16 mouse cellular contexts compared by ENCODE assay signal in genomic region chr5:21391616-21392384, GRCm38 (mm10). TPM values are rescaled to one million over a fixed set of nuclear protein-coding genes. Genes with fewer than 3 reads are reported as not detected.
DNase-seq lines count a peak whose midpoint lies in the region; ATAC-seq and TF ChIP-seq lines count a peak whose summit lies in the region.
"Had no signal": no experiment of that assay in that cellular context is flagged by ENCODE, and none has a peak within 500 bp of the region (broad histone marks: within the 10 kb centered on the region; RNA-seq: fewer than 3 reads in every experiment).

No protein-coding gene starts in this region.

- no peak for ATAC-seq in heart, embryonic 11.5 days (replicated peaks; ENCODE audit: insufficient number of reproducible peaks, low FRiP score, low TSS enrichment)
- 0 out of 2 replicates have a peak, but pooled peaks have one; percentile 34 for ATAC-seq in lung, embryonic 16.5 days (ENCODE audit: low read depth)
- peak; percentile 71; the same call in 1 of the 2 replicates for ATAC-seq in kidney, embryonic 16.5 days (ENCODE audit: low FRiP score, low TSS enrichment)
- ATAC-seq in stomach, embryonic 14.5 days (ENCODE audit: insufficient number of reproducible peaks, insufficient read depth, low FRiP score, low read depth) = 0 out of 2 replicates have a peak, but pooled peaks have one; percentile 42

- TF ChIP-seq CTCF in heart, adult 2 months (IDR thresholded peaks at IDR 0.05) = no peak
- TF ChIP-seq CTCF in lung, adult 2 months (IDR thresholded peaks at IDR 0.05; ENCODE audit: insufficient read depth, low read length) = no peak

- no peaks in the 10 kb centered on the region for H3K9me3 ChIP-seq in heart, embryonic 11.5 days (replicated peaks; ENCODE audit: control insufficient read depth, low read length)
- H3K9me3 ChIP-seq in lung, embryonic 16.5 days (ENCODE audit: control insufficient read depth, low read length) = no peaks in the 10 kb centered on the region
- no peaks in the 10 kb centered on the region for H3K9me3 ChIP-seq in kidney, embryonic 16.5 days (ENCODE audit: low read length)
- H3K9me3 ChIP-seq in stomach, embryonic 14.5 days (ENCODE audit: control insufficient read depth, low read depth, low read length) = no peaks in the 10 kb centered on the region
- no peaks in the 10 kb centered on the region for H3K9me3 ChIP-seq in embryonic facial prominence, embryonic 10.5 days
- H3K9me3 ChIP-seq: forebrain, embryonic 12.5 days; hindbrain, embryonic 12.5 days; limb, embryonic 15.5 days; midbrain, embryonic 10.5 days had no signal

- H3K9ac ChIP-seq in heart, embryonic 11.5 days (ENCODE audit: low read depth, low read length) = 0 out of 2 replicates have a peak overlapping the region, but pooled peaks have one; percentile 5
- H3K9ac ChIP-seq in heart, adult 2 months (ENCODE audit: low read depth, low read length) = no peak overlapping the region
- H3K9ac ChIP-seq in lung, embryonic 16.5 days (ENCODE audit: low read length) = no peak overlapping the region
- H3K9ac ChIP-seq in kidney, embryonic 16.5 days (replicated peaks; ENCODE audit: low read length) = no peak overlapping the region
- no peak overlapping the region for H3K9ac ChIP-seq in stomach, embryonic 14.5 days (replicated peaks; ENCODE audit: low read depth, low read length)
- H3K9ac ChIP-seq: forebrain, embryonic 12.5 days; hindbrain, embryonic 12.5 days; limb, embryonic 15.5 days had no signal

- H3K4me2 ChIP-seq in heart, embryonic 11.5 days = no peak overlapping the region
- H3K4me2 ChIP-seq in lung, embryonic 16.5 days (ENCODE audit: low read depth, low read length) = peak overlapping the region; percentile 11; the same call in 1 of the 2 replicates
- H3K4me2 ChIP-seq in kidney, embryonic 16.5 days (replicated peaks; ENCODE audit: low read depth, low read length) = no peak overlapping the region
- no peak overlapping the region for H3K4me2 ChIP-seq in stomach, embryonic 14.5 days (replicated peaks; ENCODE audit: low read depth, low read length)
- H3K4me2 ChIP-seq: forebrain, embryonic 12.5 days; hindbrain, embryonic 12.5 days; limb, embryonic 15.5 days had no signal

- no peak for DNase-seq in heart, adult 2 months
- DNase-seq in lung, adult 2 months = no peak
- no peak for DNase-seq in embryonic facial prominence, embryonic 10.5 days (ENCODE audit: low spot score)
- no peak for DNase-seq in urinary bladder, postnatal 25 days (ENCODE audit: low spot score)
- DNase-seq: cerebellum, adult 8-10 months; gastrocnemius, postnatal 14 days; right cerebral cortex, postnatal 14 days; thymus, adult 18-20 months had no signal

- TF ChIP-seq POLR2A in heart, adult 2 months (IDR thresholded peaks at IDR 0.05; ENCODE audit: insufficient read depth, low read depth, low read length) = no peak
- TF ChIP-seq POLR2A in lung, adult 2 months (IDR thresholded peaks at IDR 0.05; ENCODE audit: borderline replicate concordance, extremely low read depth, low read depth, low read length) = no peak

- intact Hi-C loops in heart, adult 2 months (cut with DNase I) = no loop called here

- no peaks in the 10 kb centered on the region for H3K27me3 ChIP-seq in heart, embryonic 11.5 days (ENCODE audit: control insufficient read depth, insufficient read depth, low read length)
- H3K27me3 ChIP-seq in heart, adult 2 months (ENCODE audit: control insufficient read depth, insufficient read depth, low read length) = no peaks in the 10 kb centered on the region
- no peaks in the 10 kb centered on the region for H3K27me3 ChIP-seq in lung, embryonic 16.5 days (ENCODE audit: control insufficient read depth, insufficient read depth, low read depth, low read length)
- H3K27me3 ChIP-seq in kidney, embryonic 16.5 days (ENCODE audit: insufficient read depth, low read length) = no peaks in the 10 kb centered on the region
- H3K27me3 ChIP-seq in stomach, embryonic 14.5 days (ENCODE audit: control insufficient read depth, insufficient read depth, low read length) = no peaks in the 10 kb centered on the region
- no peaks in the 10 kb centered on the region for H3K27me3 ChIP-seq in embryonic facial prominence, embryonic 10.5 days (replicated peaks; ENCODE audit: low read depth, poor library complexity, severe bottlenecking)
- H3K27me3 ChIP-seq: forebrain, embryonic 12.5 days; hindbrain, embryonic 12.5 days; limb, embryonic 15.5 days had no signal

- H3K79me2 ChIP-seq in heart, adult 2 months (replicated peaks; ENCODE audit: control insufficient read depth, insufficient read depth, low read length) = no peaks in the 10 kb centered on the region

- 0 out of 2 replicates have a peak overlapping the region, but pooled peaks have one; percentile 29 for H3K27ac ChIP-seq in heart, embryonic 11.5 days (ENCODE audit: low read depth, low read length)
- H3K27ac ChIP-seq in heart, adult 2 months = no peak overlapping the region
- H3K27ac ChIP-seq in lung, embryonic 16.5 days (ENCODE audit: low read length) = no peak overlapping the region
- no peak overlapping the region for H3K27ac ChIP-seq in kidney, embryonic 16.5 days (ENCODE audit: low read length)
- H3K27ac ChIP-seq in stomach, embryonic 14.5 days (ENCODE audit: low read length) = no peak overlapping the region
- no peak overlapping the region for H3K27ac ChIP-seq in embryonic facial prominence, embryonic 10.5 days (replicated peaks)
- H3K27ac ChIP-seq: forebrain, embryonic 12.5 days; hindbrain, embryonic 12.5 days; limb, embryonic 15.5 days; midbrain, embryonic 10.5 days had no signal

- 43% methylated on average over 12 of the region's 13 CpGs for WGBS in heart, embryonic 11.5 days (ENCODE audit: insufficient replicate concordance)
- WGBS in heart, adult 2 months = 25% methylated on average over 13 of the region's 13 CpGs
- WGBS in lung, embryonic 16.5 days = 9% methylated on average over 12 of the region's 13 CpGs
- 15% methylated on average over 13 of the region's 13 CpGs for WGBS in lung, adult 2 months
- 25% methylated on average over 12 of the region's 13 CpGs for WGBS in kidney, embryonic 16.5 days
- WGBS in stomach, embryonic 14.5 days = 15% methylated on average over 13 of the region's 13 CpGs
- 67% methylated on average over 13 of the region's 13 CpGs for WGBS in embryonic facial prominence, embryonic 10.5 days

- no peak overlapping the region for H3K4me3 ChIP-seq in heart, embryonic 11.5 days (ENCODE audit: low read depth, low read length)
- H3K4me3 ChIP-seq in heart, adult 2 months = no peak overlapping the region
- no peak overlapping the region for H3K4me3 ChIP-seq in lung, embryonic 16.5 days (ENCODE audit: low read length)
- no peak overlapping the region for H3K4me3 ChIP-seq in lung, adult 2 months (replicated peaks; ENCODE audit: extremely low read depth, low read depth, low read length)
- H3K4me3 ChIP-seq in kidney, embryonic 16.5 days (ENCODE audit: low read length) = no peak overlapping the region
- no peak overlapping the region for H3K4me3 ChIP-seq in stomach, embryonic 14.5 days (ENCODE audit: low read depth, low read length)
- H3K4me3 ChIP-seq in embryonic facial prominence, embryonic 10.5 days = no peak overlapping the region
- H3K4me3 ChIP-seq: forebrain, embryonic 12.5 days; hindbrain, embryonic 12.5 days; limb, embryonic 15.5 days; midbrain, embryonic 10.5 days had no signal

- no peak for TF ChIP-seq EP300 in heart, adult 2 months (IDR thresholded peaks at IDR 0.05; ENCODE audit: insufficient read depth, low read depth, low read length)

- H3K36me3 ChIP-seq in heart, embryonic 11.5 days (ENCODE audit: control insufficient read depth, insufficient read depth, low read length) = no peaks in the 10 kb centered on the region
- H3K36me3 ChIP-seq in heart, adult 2 months (ENCODE audit: control insufficient read depth, insufficient read depth, low read length) = no peaks in the 10 kb centered on the region
- H3K36me3 ChIP-seq in lung, embryonic 16.5 days (ENCODE audit: control insufficient read depth, insufficient read depth, low read length) = no peaks in the 10 kb centered on the region
- no peaks in the 10 kb centered on the region for H3K36me3 ChIP-seq in kidney, embryonic 16.5 days (ENCODE audit: insufficient read depth, low read length)
- no peaks in the 10 kb centered on the region for H3K36me3 ChIP-seq in stomach, embryonic 14.5 days (ENCODE audit: control insufficient read depth, insufficient read depth, low read length)
- no peaks in the 10 kb centered on the region for H3K36me3 ChIP-seq in embryonic facial prominence, embryonic 10.5 days (replicated peaks)
- H3K36me3 ChIP-seq: forebrain, embryonic 12.5 days; hindbrain, embryonic 12.5 days; limb, embryonic 15.5 days; midbrain, embryonic 10.5 days had no signal

- peaks cover 21% of the 10 kb centered on the region for H3K4me1 ChIP-seq in heart, embryonic 11.5 days (ENCODE audit: control insufficient read depth, insufficient read depth, low read length)
- peaks cover 4% of the 10 kb centered on the region for H3K4me1 ChIP-seq in heart, adult 2 months (ENCODE audit: control insufficient read depth, insufficient read depth, low read length)
- H3K4me1 ChIP-seq in lung, embryonic 16.5 days (replicated peaks; ENCODE audit: control insufficient read depth, insufficient read depth, low read length) = peaks cover 12% of the 10 kb centered on the region; the same call in 1 of the 2 replicates
- H3K4me1 ChIP-seq in lung, adult 2 months (ENCODE audit: control insufficient read depth, insufficient read depth, low read length) = peaks cover 2% of the 10 kb centered on the region; the same call in 1 of the 2 replicates
- peaks cover 9% of the 10 kb centered on the region for H3K4me1 ChIP-seq in kidney, embryonic 16.5 days (ENCODE audit: insufficient read depth, low read length)
- peaks cover 3% of the 10 kb centered on the region; the same call in 1 of the 2 replicates for H3K4me1 ChIP-seq in stomach, embryonic 14.5 days (ENCODE audit: control insufficient read depth, insufficient read depth, low read length)
- peaks cover 10% of the 10 kb centered on the region for H3K4me1 ChIP-seq in embryonic facial prominence, embryonic 10.5 days

RNA-seq across cellular contexts. Expression of gene Fgl2, which starts 19.4 kb away (rescaled TPM):
- 19.9 and 31.3 TPM in 2 replicates for polyA plus RNA-seq in heart, embryonic 11.5 days (2014; fragmentation: Nextera tagmentation; extraction: Ambion mirVana)
- 10 to 100 TPM; 26.3 to 27.2 TPM for total RNA-seq in heart, adult 2 months (2021)
- polyA plus RNA-seq in heart, adult 2 months (2012; rRNA removed) = 16.9 and 27.0 TPM in 2 replicates
- 5.7 and 6.7 TPM in 2 replicates for polyA plus RNA-seq in lung, embryonic 16.5 days (2015; fragmentation: Nextera tagmentation; extraction: Ambion mirVana)
- 11.8 and 12.6 TPM in 2 replicates for polyA plus RNA-seq in lung, adult 2 months (2012; rRNA removed)
- 3.6 and 4.9 TPM in 2 replicates for polyA plus RNA-seq in kidney, embryonic 16.5 days (2015; fragmentation: Nextera tagmentation; extraction: Ambion mirVana)
- 6.2 and 8.0 TPM in 2 replicates for polyA plus RNA-seq in stomach, embryonic 14.5 days (2014; fragmentation: Nextera tagmentation; extraction: Ambion mirVana)
- 0.49 and 1.1 TPM in 2 replicates for polyA plus RNA-seq in embryonic facial prominence, embryonic 10.5 days (2016; fragmentation: Nextera tagmentation; extraction: Ambion mirVana)

RNA-seq across cellular contexts. Expression of gene Ccdc146, which starts 32.7 kb away (rescaled TPM):
- 2.2 TPM in 2 replicates for polyA plus RNA-seq in heart, embryonic 11.5 days (2014; fragmentation: Nextera tagmentation; extraction: Ambion mirVana)
- total RNA-seq in heart, adult 2 months (2021) = 1 to 10 TPM; 2.8 to 3.1 TPM
- polyA plus RNA-seq in heart, adult 2 months (2012; rRNA removed) = 1.5 and 2.9 TPM in 2 replicates
- 3.6 and 3.7 TPM in 2 replicates for polyA plus RNA-seq in lung, embryonic 16.5 days (2015; fragmentation: Nextera tagmentation; extraction: Ambion mirVana)
- 0.97 and 1.3 TPM in 2 replicates for polyA plus RNA-seq in lung, adult 2 months (2012; rRNA removed)
- polyA plus RNA-seq in kidney, embryonic 16.5 days (2015; fragmentation: Nextera tagmentation; extraction: Ambion mirVana) = 0.27 TPM in 1 of 2 replicates, not detected in the other
- polyA plus RNA-seq in stomach, embryonic 14.5 days (2014; fragmentation: Nextera tagmentation; extraction: Ambion mirVana) = 0.12 and 0.95 TPM in 2 replicates
- 0.16 TPM in 1 of 2 replicates, not detected in the other for polyA plus RNA-seq in embryonic facial prominence, embryonic 10.5 days (2016; fragmentation: Nextera tagmentation; extraction: Ambion mirVana)
- polyA plus RNA-seq: limb, embryonic 15.5 days had no signal

RNA-seq across cellular contexts. Expression of gene Fam185a, which starts 33.0 kb away (rescaled TPM):
- polyA plus RNA-seq in heart, embryonic 11.5 days (2014; fragmentation: Nextera tagmentation; extraction: Ambion mirVana) = 8.0 and 10.0 TPM in 2 replicates
- 10 to 100 TPM; 18.4 to 19.9 TPM for total RNA-seq in heart, adult 2 months (2021)
- 4.5 and 6.2 TPM in 2 replicates for polyA plus RNA-seq in heart, adult 2 months (2012; rRNA removed)
- 4.0 and 4.1 TPM in 2 replicates for polyA plus RNA-seq in lung, embryonic 16.5 days (2015; fragmentation: Nextera tagmentation; extraction: Ambion mirVana)
- 1.2 TPM in 2 replicates for polyA plus RNA-seq in lung, adult 2 months (2012; rRNA removed)
- 6.0 and 7.7 TPM in 2 replicates for polyA plus RNA-seq in kidney, embryonic 16.5 days (2015; fragmentation: Nextera tagmentation; extraction: Ambion mirVana)
- 7.6 and 8.8 TPM in 2 replicates for polyA plus RNA-seq in stomach, embryonic 14.5 days (2014; fragmentation: Nextera tagmentation; extraction: Ambion mirVana)
- polyA plus RNA-seq in embryonic facial prominence, embryonic 10.5 days (2016; fragmentation: Nextera tagmentation; extraction: Ambion mirVana) = 6.0 and 7.2 TPM in 2 replicates
